Mouse (Mus musculus) megakaryocyte progenitor cell, adult 5-6 weeks (primary cell): Measurements from ENCODE around the gene Itpkb. TPM values are rescaled to one million over a fixed set of nuclear protein-coding genes. Genes with fewer than 3 reads are reported as not detected.

Source experiments
- ATAC-seq: replicated peaks from 2 replicates; pipeline ENCODE4 v1.8.0; 2016; ENCODE audit warnings: mild to moderate bottlenecking, moderate TSS enrichment, inconsistent platforms; ENCODE audit not compliant: poor library complexity
- total RNA-seq, 2 experiments: library from RNA; stranded (forward) in 1 of 2; stranded (reverse) in 1 of 2; fragments of 157-497, 149-512 nt in 1 of 2; fragments of 200-1000 nt in 1 of 2; gene quantifications; 2 replicates each; pipeline versions ENCODE4 v1.2.3 to v1.2.4; 2015 to 2017

Itpkb gene
- 10.8 and 12.3 TPM in 2 replicates for total RNA-seq (2015)
- 9.6 and 11.7 TPM in 2 replicates for total RNA-seq (2017)

DNA sequence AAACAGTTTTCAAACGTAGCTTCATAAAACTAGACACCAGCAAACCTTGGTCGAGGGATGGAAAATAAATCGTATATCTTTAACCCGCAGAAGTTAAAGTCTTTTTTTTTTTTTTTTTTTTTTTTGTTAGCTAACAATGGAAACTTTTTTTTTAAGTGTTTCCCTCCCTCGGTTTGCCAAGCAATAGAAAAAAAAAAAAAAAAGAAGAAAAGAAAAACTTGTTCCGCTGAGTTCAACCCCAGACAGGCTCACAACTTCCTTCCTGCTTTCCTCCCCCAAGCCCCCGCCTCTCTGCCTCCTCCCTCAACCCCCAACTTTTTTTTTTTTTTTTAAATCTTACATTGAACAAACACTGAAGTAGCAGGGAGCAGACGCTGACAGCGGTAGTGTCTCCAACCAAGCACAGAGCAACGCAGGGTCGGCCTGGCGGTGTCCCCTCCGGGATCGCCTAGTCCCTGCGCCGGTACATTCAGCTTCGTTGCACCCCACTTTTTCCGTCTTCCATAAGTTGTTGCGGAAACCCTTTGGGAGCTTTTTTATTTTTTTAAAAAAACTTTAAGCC lies at the start of gene Itpkb:
Gene Itpkb, plus strand, starts transcription at position 341 of the 562 bp plus-strand sequence.
- ATAC-seq = peak; percentile 77

DNA sequence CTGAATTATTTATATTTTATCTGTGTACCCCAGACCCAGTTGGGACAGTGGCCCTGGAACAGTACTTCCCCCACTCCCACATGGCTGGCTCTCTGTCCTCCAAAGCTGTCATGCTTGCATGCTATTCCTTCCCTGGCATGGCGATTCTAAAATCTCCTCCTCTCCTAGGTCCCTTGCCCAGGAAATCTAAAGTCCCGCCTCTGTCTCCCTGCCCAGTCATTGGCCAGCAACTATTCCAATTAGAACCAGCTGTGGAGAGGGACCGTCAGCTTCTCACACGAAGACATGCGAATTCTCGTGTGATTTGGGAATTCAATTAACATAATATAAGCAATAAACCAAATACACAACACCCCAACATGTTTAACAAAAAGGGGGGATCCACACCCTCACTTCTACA lies 47.7 kb upstream of the Itpkb start:
- ATAC-seq = no peak

DNA sequence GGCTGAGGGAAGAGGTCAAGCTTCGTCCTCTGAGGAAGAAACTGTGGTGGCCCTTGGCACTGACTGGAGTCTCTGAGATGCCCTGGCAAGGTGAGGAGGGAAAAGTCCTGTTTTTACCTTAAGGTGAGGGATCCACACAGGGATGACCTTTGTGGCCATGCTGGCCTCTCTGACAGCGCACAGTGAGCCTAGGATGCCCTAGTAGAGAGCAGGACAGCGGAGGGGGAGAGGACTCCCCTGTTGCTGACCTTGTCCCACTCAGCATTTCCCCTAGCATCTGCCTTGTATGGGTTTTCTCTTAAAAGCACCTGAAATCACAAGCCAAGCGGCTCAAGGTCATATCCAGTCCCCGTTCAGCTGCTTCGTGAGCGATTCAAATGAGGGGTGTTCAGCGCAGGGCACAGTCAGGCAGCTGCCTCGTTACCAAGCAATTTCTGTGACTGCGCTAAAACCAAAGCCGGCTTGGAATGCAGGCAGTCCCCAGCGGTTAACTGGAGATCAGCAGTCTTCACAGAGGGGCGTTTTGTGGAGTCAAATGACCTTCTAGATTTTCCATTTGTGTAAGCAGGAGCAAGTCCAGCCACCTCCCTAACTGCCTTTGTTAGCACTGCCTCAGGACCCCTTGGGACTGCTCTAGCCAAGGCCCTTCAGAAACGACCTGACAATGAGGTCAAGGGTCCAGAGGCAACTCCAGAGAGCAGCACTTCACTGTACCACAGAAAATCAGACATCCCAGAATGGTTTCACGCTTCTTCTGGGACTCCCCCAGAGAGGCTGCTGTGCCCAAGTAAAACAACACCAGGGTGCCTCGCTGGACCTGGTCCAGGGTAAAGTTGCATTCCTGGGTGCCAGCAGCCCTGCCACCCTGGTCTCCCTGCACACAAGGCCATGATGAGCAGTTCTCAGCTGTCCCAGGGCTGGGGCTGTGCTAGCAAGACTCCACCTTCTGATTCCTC lies 46.2 kb upstream of the Itpkb start:
- ATAC-seq = no peak

DNA sequence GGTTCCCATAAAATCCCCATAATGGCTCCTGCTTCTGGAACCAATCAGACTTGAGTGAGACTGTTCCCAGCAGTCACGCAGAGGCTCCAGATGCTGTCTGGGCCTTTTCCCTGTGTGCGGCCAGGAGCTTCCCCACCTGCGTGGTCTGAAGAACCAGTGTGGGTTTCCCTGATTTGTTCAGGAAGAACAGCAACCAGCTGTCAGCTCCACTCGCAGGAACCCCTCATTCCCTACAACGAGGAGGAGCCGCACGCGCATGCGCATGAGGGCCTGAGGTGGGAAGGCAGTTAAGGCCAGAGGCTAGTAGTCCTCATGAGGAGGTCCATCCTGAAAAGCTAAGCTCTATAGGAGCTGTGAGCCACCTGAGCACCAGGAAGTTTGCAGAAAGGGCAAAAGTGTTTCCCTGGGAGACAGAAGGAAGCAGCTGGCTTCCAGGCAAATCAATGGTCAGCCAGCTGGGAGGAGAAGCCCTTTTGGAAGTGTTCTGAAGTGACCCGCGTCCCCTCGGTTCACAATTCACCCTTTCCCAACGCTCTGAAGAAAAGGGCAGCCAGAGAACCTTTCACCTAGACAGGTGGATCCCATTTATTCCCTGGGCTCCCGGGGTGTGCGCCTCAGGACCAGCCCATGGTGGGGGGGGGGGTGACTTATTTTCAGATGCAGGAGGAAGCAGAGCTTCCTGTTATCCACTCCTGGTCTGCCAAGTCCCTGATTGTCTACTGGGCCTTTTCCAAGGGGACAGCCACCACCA lies 44.0 kb upstream of the Itpkb start:
- ATAC-seq = no peak

DNA sequence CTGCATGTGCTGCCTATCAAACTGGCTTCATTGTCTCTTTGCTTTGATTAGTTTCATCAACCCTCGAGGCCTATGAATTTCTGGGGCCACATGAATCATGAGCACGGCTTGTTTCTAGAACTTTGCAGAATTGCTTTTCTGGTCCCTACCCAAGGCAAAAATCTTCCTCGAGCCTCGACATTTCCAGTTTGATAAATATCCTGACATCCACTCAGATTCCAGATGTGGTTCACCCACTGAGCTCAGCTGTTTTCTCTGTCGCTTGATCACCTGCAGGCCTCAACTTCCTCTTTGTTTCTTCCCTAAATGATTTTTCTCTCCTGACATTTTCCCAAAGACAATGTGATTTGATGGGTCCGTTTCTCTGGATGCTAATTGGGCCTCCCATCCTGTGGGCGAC lies 42.1 kb upstream of the Itpkb start:
- ATAC-seq = no peak

DNA sequence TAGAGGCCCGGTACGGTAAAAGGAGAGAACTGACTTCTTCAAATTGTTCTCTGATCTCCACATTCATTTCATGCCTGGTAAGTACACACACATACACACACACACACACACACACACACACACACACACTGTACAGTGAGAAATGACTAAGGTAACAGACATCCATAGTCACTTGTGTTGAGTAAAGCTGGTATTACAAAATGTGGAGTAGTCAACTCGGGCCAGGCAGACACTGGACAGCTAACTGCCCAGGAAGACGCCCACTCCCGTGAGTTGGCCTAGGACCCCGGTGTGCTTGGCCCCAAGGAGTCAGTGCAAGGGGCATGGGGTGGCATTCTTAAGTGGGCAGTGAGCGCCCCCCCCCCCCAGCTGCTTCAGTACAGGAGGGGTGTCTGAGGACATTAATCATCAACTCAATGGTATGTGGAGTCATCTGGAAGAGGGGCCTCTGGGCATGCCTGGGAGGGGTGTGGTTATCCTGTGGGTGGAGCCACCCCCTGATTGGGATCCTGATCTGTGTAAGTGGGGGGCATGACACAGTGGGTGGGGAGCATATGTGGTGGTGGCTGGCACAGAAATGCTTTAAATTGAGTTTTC lies 41.3 kb upstream of the Itpkb start:
- peak; percentile 51 for ATAC-seq

DNA sequence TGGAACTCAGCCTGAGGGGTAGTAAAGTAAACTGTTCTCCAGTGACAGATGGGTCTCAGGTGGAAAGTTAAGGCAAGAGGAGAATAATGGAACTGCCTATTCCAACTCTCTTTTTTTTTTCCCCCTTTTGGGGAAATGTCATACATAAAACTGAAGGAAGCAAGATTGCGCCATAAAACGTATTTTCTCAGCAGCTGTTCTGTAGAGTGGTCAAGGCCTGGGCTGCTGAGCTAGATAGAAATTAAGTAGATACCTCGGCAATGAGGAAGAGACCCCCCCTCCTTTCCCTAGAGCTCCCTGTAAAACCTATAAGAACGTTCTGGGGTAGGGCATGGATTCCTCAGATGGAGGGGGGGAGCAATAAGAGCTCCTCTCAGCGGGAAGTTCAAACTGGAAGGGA lies 40.5 kb upstream of the Itpkb start:
- peak; percentile 50 for ATAC-seq

DNA sequence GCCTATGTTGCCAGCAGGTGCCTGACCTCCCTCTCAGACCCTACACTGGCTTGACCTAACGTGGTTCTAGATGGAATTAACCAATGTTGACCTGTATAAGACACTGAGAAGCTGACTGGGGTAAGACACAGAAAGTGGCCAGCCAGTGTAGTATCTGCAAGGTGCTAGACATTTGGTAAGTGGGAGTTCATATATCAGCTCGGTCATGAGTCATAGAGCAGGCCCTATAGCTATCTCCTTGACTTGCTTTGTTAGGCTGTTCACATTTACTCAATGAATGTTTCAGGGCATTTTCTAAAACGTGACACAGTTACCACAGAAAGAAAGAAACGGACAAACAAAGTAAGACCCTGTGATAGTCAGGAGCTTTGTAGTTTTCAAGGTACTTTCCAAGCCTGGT lies 39.9 kb upstream of the Itpkb start:
- ATAC-seq = no peak

DNA sequence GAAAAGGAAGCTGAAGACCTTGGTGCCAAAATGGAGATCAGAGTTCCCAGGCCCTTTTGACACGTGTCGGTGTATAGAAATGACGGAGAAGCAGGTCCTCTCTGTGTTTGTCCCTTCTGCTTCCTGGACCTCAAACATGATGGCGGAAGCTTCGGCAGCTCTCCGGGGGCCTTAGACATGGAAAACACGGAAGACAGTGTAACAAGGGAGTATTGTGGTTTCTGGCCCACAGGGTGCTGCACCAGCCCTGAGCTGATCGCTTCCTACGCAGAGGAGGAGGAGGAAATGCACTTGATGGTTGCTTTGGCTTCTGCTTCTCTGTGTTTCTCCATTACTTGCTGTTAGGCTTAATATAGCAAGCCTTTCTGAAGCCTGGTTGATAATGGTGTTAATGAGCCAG lies 34.2 kb upstream of the Itpkb start:
- ATAC-seq = peak; percentile 68

DNA sequence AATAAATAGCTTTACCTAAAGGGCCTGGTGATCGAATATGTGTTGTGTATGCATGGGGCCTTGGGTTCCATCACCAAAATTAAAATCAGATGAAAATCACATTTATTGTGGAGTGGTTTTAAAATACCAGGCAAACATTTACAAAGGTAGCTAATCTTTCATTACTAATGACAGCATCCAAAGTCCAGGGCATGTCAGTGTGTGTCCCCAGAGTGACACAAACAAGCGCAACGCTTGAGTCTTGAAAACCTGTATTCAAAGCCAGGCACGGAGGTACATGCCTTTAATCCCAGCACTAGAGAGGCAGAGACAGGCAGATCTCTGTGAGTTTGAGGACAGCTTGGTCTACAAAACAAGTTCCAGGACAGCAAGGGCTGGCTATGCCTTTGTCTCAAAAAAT lies 30.6 kb upstream of the Itpkb start:
- ATAC-seq = no peak

DNA sequence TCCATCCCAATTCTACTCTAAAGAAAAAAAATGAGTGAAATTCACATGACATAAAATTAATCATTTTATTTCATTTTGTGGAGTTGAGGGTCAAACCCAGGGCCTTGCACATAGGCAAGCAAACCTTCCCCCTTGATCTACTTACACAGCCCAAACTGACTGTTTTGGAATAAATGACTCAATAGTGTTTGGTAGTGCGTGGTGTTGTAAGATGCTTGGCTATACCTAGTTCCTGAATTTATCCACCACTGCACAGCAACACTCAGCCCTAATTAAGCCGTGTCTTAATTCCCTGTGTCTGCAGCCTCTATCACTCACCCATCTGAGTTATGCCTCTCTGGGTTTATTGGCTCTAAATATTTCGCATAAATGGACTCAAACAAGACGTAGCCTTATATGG lies 30.0 kb upstream of the Itpkb start:
- ATAC-seq = peak; percentile 79

DNA sequence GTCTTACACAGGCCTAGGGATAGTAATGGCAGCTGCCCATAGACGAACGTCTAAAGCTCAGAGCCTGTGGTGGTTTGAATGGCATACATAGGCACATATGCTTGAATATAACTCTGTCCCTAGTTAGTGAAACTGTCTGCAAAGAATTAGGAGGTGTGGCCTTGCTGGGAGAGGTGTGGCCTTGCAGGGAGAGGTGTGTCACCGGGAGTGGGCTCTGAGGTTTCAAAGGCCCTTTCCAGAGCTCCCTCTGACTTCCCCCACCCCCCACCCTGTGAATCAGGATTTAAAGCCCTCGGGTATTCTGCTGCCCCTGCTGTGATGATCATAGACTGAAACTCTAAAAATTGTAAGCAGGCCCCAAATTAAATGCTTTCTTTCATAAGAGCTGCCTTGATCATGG lies 29.3 kb upstream of the Itpkb start:
- 0 out of 2 replicates have a peak, but pooled peaks have one; percentile 15 for ATAC-seq

DNA sequence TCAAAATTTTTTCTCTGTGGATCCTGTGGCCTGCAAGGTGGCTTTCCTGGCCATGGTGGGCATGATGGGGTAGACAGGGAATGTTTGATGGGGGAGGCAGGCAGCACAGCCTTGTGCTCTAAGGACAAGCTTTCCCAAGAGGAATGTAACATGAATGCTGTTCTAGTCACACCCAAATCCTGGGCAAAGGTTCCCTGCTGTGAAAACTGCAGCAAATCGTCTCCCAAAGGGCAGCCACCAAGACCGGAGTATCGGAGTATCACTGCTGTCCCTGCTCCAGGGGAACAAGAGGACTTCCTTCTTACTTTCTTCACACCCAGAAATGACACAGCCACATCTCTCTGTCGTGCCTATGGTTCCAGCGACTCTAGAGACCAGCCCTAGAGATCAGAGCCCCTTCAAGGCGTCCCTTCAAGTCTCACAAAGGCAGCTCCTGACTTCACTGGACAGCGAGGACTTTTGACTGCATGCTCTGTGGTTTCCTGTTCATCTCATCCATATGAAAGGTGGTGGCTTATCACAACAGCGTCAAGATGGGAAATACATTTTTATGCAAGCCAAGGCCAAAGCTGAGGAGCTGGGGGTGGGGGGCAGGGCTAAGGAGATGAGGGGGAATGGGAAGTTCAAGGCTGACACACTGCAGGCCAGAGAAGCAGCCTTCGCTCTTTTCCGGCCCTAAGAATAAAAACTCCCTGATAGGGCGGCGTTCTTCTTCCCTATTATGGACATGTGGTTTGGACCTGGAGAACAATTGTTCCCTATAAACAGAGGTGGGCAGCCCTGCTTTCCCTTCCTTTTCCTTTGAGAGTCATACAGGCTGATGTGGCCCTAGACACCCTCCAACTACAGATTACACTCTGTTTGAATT lies 27.8 kb upstream of the Itpkb start:
- peak; percentile 42 for ATAC-seq

DNA sequence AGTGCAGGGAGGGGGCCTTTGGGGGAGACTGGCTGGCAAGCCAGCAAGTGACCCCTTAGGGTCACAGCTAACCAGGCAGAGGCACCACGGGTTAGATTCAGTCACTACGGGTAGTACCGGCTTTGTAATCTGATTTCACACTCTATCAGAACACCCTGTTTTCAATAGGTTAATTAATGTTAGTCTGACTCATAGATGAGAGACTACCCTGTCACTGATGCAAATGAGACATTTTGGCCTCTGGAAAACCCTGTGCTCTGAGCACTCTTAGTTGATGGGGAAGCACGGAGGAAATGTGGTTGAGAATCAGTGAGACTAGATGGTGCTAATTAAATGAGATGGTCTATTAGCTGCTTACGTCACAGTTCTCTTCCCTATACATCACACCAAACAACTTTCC lies 26.7 kb upstream of the Itpkb start:
- ATAC-seq = no peak

DNA sequence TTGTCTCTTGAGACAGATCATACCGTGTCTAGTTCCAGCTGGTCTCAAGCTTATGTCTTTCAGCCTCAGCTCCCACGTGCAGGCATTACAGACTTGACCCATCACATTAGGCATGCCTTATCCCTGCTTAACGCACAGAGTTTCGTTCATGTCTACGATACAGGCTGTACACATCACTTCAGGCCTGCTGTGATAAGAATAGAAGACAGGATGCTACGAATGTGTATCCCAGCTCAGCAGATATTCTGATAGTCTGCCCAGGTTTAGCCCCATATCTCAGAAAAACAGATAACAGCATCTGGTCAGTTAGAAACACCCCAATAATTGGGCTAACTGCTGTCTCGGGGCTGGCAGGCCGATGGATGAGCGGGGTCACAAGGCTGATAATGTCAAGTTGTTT lies 23.4 kb upstream of the Itpkb start:
- ATAC-seq = peak; percentile 58

DNA sequence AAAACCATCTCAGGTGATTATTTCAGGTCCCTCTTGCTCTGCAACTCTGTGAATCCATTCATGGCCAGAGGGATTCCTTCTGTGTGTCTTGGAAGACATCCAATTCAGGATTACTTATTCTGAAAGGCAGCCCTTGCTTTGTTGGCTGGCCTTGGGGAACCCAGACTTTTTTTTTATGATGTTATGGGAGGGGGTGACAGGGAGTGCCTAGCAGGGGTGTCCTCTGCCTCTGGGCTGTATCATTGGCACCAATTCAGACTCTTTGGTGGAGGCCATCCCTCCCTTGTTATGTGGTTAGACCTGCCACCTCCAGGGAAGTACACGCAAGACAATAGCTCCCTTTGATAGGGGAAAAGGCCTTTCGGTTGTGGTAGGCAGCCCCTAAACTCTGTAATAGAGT lies 22.6 kb upstream of the Itpkb start:
- peak; percentile 30; the same call in 1 of the 2 replicates for ATAC-seq

DNA sequence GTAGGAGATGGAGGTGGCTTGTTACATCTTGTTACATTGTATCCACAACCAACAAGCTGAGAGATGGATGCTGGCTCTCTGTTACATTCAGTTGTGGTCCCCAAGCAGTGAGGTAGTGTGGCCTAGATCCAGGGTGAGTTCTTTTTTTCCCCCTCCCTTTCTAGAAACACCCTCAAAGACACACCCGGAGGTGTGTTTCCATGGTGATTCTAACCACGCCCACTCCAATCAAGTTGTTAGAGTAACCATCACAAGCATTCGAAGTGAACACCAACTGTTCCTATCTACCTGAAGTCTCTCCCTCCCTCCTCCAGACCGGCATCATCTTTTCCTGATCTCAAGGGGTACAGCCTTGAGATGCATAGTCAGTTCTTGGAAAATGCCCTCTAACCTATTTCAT lies 21.4 kb upstream of the Itpkb start:
- ATAC-seq = no peak

DNA sequence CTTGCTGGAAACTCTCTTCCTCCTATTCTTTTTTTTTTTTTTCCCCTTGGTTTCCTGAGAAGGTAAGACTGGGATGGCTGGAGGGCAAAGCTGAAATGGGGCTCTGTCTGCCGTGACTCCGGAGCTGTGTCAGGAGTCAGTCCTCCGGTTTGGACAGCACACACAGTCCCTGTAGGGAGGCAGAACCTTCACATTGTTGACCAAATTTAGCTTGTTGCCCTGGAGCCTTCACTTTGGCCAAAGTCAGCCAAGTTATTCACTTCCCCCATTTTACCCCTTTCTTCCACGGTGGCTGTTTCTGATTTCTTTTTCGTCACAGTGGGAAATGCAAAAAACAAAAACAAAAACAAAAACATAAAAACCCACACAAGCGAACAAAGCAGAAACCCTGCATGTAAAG lies 18.0 kb upstream of the Itpkb start:
- no peak for ATAC-seq

DNA sequence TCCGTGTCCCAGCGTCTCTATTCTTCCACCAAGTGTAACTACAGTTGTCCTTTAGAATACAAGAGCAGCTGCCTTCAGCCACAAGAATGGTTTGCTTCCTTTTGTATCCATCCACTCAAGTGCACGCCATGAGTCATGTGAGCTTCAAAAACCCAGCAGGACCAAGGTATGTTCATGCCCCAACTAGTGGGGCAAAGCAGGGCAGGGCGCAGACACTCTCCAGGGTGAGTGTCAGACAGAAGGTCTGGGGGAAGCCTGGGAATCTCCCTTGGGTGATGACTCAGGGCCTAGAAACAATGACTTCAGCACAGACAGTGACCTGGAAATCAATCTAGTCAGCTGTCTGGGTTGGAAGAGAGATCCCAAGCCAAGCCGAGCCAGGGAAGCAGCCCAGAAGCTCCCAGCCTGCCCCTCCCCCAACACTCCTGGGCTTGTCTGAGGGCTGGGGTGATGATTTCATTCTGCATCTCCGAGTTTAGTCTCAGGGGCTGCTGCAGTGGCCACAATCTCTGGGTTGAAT lies 17.4 kb upstream of the Itpkb start:
- no peak for ATAC-seq
